Mouse (Mus musculus) urinary bladder, postnatal 10 days (tissue): ENCODE data around the gene Iffo1.

Source experiments
- DNase-seq: peaks from one replicate; pipeline ENCODE4 v3.0.0; 2022; ENCODE audit warnings: low spot score

The Iffo1 gene

GRCm38 (mm10) chr6:125145001-125145400 lies at the start of gene Iffo1:
Iffo1 (plus strand) TSS chr6:125145241.
- DNase-seq = no peak

GRCm38 (mm10) chr6:125095391-125096278 lies 49.4 kb upstream of the Iffo1 start, which contains the start of gene Chd4:
Chd4 (plus strand) TSS chr6:125095981.
- peak; percentile 83 for DNase-seq

- no peak for DNase-seq
Measured at GRCm38 (mm10) chr6:125096279-125096596, 48.8 kb upstream of the Iffo1 start.

GRCm38 (mm10) chr6:125096597-125097345 lies 48.3 kb upstream of the Iffo1 start:
- DNase-seq = no peak

- DNase-seq = no peak
Measured at GRCm38 (mm10) chr6:125097346-125097689, 47.7 kb upstream of the Iffo1 start.

GRCm38 (mm10) chr6:125097951-125098350 lies 47.1 kb upstream of the Iffo1 start:
- no peak for DNase-seq

- no peak for DNase-seq
Measured at GRCm38 (mm10) chr6:125098513-125098912, 46.5 kb upstream of the Iffo1 start.

GRCm38 (mm10) chr6:125099421-125099971 lies 45.5 kb upstream of the Iffo1 start:
- DNase-seq = no peak

GRCm38 (mm10) chr6:125101444-125101843 lies 43.6 kb upstream of the Iffo1 start:
- no peak for DNase-seq

GRCm38 (mm10) chr6:125104223-125104622 lies 40.8 kb upstream of the Iffo1 start:
- no peak for DNase-seq

GRCm38 (mm10) chr6:125107705-125108104 lies 37.3 kb upstream of the Iffo1 start:
- no peak for DNase-seq

- no peak for DNase-seq
Measured at GRCm38 (mm10) chr6:125109371-125109770, 35.7 kb upstream of the Iffo1 start.

- no peak for DNase-seq
Measured at GRCm38 (mm10) chr6:125110927-125111326, 34.1 kb upstream of the Iffo1 start.

GRCm38 (mm10) chr6:125112553-125112952 lies 32.5 kb upstream of the Iffo1 start:
- no peak for DNase-seq

- no peak for DNase-seq
Measured at GRCm38 (mm10) chr6:125119387-125119786, 25.7 kb upstream of the Iffo1 start.

GRCm38 (mm10) chr6:125128724-125129123 lies 16.3 kb upstream of the Iffo1 start:
- no peak for DNase-seq

- DNase-seq = no peak
Measured at GRCm38 (mm10) chr6:125129710-125130402, 15.2 kb upstream of the Iffo1 start.

- peak; percentile 54 for DNase-seq
Measured at GRCm38 (mm10) chr6:125131302-125132156, 13.5 kb upstream of the Iffo1 start, which contains the start of gene Nop2. Nop2 (plus strand) TSS chr6:125131909.

- no peak for DNase-seq
Measured at GRCm38 (mm10) chr6:125132470-125132869, 12.6 kb upstream of the Iffo1 start.

GRCm38 (mm10) chr6:125137002-125137671 lies 7.9 kb upstream of the Iffo1 start:
- no peak for DNase-seq

GRCm38 (mm10) chr6:125139747-125140146 lies 5.3 kb upstream of the Iffo1 start:
- no peak for DNase-seq
